Mouse (Mus musculus) stomach, embryonic 14.5 days (tissue): ENCODE measurements around the gene Ttc9. TPM values are rescaled to one million over a fixed set of nuclear protein-coding genes. Genes with fewer than 3 reads are reported as not detected.
A peak's percentile ranks its signal among the peaks of the same experiment; 100 is the strongest.

Experiments
- ATAC-seq: fragments of 200-750 bp; cut with Nextera tagmentation; 2 replicates; pipeline ENCODE4 v1.8.0; 2017; ENCODE audit warnings: low read depth, moderate TSS enrichment; ENCODE audit not compliant: insufficient number of reproducible peaks, insufficient read depth, low FRiP score
- H3K27ac ChIP-seq: fragments of 300-500 bp; sonication (generic); 2 replicates; pipeline ENCODE4 v1.5.1; 2014; ENCODE audit warnings: mild to moderate bottlenecking, low read length, moderate library complexity, mixed read lengths
- H3K27me3 ChIP-seq: fragments of 300-500 bp; sonication (generic); 2 replicates; pipeline ENCODE4 v1.6.1; 2014; ENCODE audit warnings: low read length, control low read depth, mixed read lengths; ENCODE audit not compliant: control insufficient read depth, insufficient read depth
- H3K36me3 ChIP-seq: fragments of 300-500 bp; sonication (generic); 2 replicates; pipeline ENCODE4 v1.6.1; 2014; ENCODE audit warnings: mild to moderate bottlenecking, control low read depth, low read length, moderate library complexity, mixed read lengths; ENCODE audit not compliant: control insufficient read depth, insufficient read depth
- H3K4me1 ChIP-seq: fragments of 300-500 bp; sonication (generic); 2 replicates; pipeline ENCODE4 v1.6.1; 2014; ENCODE audit warnings: low read length, control low read depth, mixed read lengths; ENCODE audit not compliant: control insufficient read depth, insufficient read depth
- H3K4me2 ChIP-seq: fragments of 300-500 bp; sonication (generic); replicated peaks from 2 replicates; pipeline ENCODE4 v1.6.1; 2014; ENCODE audit warnings: low read depth, low read length, control low read depth
- H3K4me3 ChIP-seq: fragments of 300-500 bp; sonication (generic); 2 replicates; pipeline ENCODE4 v1.5.1; 2014; ENCODE audit warnings: low read depth, low read length, control low read depth
- H3K9ac ChIP-seq: fragments of 300-500 bp; sonication (generic); replicated peaks from 2 replicates; pipeline ENCODE4 v1.6.1; 2014; ENCODE audit warnings: low read depth, mild to moderate bottlenecking, control low read depth, low read length, moderate library complexity, mixed read lengths
- H3K9me3 ChIP-seq: fragments of 300-500 bp; sonication (generic); 2 replicates; pipeline ENCODE4 v1.6.1; 2016; ENCODE audit warnings: low read depth, low read length, control low read depth; ENCODE audit not compliant: control insufficient read depth
- WGBS: fragments of 180-500 bp; shearing (Covaris S2); extraction: QIAGEN DNeasy Blood & Tissue Kit; methylation state at CpG from one replicate; pipeline ENCODE4 v1.1.7; 2014; 5-methylcytosine and 5-hydroxymethylcytosine counted together
- polyA plus RNA-seq: library from polyadenylated mRNA; unstranded; fragments of >200 nt; fragmentation: Nextera tagmentation; extraction: Ambion mirVana; gene quantifications from 2 replicates; pipeline ENCODE4 v1.2.1, GENCODE M21; 2014

The Ttc9 gene
- polyA plus RNA-seq = 3.9 and 4.6 TPM in 2 replicates

DNA sequence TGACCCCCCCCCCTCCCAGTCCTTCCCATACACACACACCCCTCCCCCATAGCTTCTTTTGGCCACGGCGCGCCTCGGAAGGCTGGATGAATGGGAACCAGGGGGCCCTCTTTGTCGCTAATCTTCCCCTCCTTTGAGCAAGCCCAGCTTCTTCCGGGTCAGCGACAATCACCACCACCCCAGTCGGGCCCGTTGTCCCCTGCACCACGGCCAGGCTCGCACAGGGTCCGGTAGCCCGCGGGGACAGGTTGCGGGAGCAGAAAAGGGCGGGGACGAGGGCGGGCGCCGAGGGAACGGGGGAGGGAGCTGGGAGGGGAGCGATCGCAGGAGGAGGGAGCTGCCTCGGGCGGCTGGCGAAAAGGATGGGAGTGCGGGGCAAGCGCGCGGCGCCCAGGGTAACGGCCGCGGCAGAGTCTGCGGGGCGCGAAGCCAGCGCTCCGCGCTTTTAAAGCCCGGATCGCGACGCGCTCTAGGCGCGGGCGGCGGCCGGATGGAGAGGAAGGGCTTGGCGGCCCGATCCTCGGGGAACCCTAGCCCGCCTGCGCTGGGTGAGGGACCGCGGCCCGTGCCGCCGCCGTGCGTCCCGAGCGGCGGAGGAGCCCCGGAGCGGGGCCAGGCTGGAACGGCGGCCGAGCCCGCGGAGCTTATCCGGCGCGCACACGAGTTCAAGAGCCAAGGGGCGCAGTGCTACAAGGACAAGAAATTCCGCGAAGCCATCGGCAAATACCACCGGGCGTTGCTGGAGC lies at the start of gene Ttc9:
Gene Ttc9 (plus strand): TSS at position 335 of the 746 bp plus-strand sequence.
- peak within 1 kb of the TSS; percentile 55 for H3K4me3 ChIP-seq
- H3K27ac ChIP-seq = no peak within 1 kb of the TSS; the same call in 1 of the 2 replicates
- peak; percentile 68 for ATAC-seq
- no peaks in the 10 kb centered on the region for H3K4me1 ChIP-seq
- no peaks in the 10 kb centered on the region for H3K36me3 ChIP-seq
- H3K27me3 ChIP-seq = peaks cover 26% of the 10 kb centered on the region; the same call in 1 of the 2 replicates
- H3K4me2 ChIP-seq = peak within 1 kb of the TSS; percentile 97
- no peaks in the 10 kb centered on the region for H3K9me3 ChIP-seq
- WGBS = under 1% methylated on average over 80 of the region's 82 CpGs
- H3K9ac ChIP-seq = peak within 1 kb of the TSS; percentile 46

DNA sequence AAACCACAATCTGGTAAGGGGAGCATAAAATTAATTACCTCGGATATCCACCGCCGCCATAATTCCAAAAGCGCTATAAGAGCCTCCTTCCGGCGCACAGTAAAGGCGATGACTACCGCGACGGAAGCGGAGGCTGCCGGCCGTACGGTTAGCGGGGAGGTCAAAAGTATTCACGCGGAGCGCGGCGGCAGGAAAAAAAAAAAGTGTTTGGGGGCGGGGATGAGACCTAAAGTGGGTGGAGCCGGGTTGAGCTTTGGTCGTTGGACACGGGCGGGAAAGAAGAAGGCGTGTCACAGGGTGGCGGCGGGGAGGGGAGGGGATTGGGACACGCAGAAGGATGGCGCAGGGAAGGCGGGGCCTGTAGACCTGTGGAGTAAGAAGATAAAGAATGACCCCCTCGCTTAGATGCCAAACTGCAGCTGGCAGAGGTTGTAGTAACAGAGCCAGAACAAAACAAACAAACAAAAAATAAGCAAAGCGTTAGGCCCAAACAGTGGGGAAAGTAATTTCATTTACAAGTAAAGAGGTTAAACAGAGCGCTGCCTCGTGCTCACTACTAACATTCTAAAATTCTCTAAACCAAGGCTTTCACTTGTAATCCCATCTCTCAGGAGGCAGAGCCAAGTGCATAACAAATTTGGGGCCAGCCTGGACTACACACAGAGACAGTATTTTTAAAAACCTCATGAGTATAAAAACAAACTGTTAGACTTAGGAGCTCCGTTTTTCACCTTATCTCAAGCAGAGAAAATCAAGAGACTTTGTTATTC lies 36.0 kb upstream of the Ttc9 start, which contains the start of gene Med6:
Gene Med6 (minus strand): TSS at position 107 of the 770 bp plus-strand sequence.
- H3K4me1 ChIP-seq = peaks cover 4% of the 10 kb centered on the region; the same call in 1 of the 2 replicates
- H3K36me3 ChIP-seq = no peaks in the 10 kb centered on the region; the same call in none of the 2 replicates
- H3K27ac ChIP-seq = no peak within 1 kb of the TSS; the same call in 1 of the 2 replicates
- H3K4me3 ChIP-seq = peak within 1 kb of the TSS; percentile 88
- no peaks in the 10 kb centered on the region for H3K27me3 ChIP-seq
- ATAC-seq = peak; percentile 100
- H3K9ac ChIP-seq = peak within 1 kb of the TSS; percentile 59
- WGBS = 3% methylated on average over 36 of the region's 36 CpGs
- peak within 1 kb of the TSS; percentile 80 for H3K4me2 ChIP-seq
- H3K9me3 ChIP-seq = no peaks in the 10 kb centered on the region

DNA sequence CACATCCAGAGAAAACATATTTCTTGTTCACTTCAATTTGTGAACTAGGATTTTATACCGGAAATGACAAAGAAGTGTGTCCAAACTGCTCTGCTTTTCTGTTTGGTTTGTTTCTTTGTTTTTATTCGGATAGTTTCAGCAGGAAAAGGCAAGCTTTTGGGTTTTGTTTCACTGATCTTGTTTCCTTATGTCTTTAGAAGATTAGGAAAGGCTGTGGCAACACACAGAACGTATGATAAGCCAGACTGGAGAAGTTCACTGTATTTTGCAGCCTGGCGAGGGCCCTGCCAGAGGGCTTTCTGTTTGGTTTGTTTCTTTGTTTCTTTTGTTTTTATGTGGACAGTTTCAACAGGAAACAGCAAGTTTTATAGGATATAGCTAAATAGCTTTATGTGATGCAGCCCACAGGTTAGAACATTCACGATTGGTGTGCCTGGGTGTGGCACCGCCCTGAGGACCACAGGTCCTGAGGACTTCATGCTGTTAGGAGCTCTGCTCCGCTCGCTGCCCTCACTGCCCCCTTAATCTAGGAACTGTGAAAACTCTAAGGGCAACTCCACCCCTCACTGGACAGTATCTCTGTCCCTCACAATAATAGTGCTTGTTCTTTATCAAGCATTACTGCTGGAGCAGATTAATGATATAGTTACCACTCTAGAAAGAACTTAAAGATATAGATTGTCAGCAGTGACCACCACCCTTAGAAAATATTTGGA lies 34.3 kb upstream of the Ttc9 start:
- Histone ChIP-seq H3K27ac (no peak overlapping the region), H3K36me3 (no peaks in the 10 kb centered on the region), H3K9me3 (no peaks in the 10 kb centered on the region), H3K4me1 (peaks cover 4% of the 10 kb centered on the region; the same call in 1 of the 2 replicates), H3K4me3 (no peak overlapping the region), H3K4me2 (no peak overlapping the region), H3K27me3 (no peaks in the 10 kb centered on the region), H3K9ac (no peak overlapping the region)
- no peak for ATAC-seq
- WGBS = 83% methylated on average over 8 of the region's 8 CpGs

DNA sequence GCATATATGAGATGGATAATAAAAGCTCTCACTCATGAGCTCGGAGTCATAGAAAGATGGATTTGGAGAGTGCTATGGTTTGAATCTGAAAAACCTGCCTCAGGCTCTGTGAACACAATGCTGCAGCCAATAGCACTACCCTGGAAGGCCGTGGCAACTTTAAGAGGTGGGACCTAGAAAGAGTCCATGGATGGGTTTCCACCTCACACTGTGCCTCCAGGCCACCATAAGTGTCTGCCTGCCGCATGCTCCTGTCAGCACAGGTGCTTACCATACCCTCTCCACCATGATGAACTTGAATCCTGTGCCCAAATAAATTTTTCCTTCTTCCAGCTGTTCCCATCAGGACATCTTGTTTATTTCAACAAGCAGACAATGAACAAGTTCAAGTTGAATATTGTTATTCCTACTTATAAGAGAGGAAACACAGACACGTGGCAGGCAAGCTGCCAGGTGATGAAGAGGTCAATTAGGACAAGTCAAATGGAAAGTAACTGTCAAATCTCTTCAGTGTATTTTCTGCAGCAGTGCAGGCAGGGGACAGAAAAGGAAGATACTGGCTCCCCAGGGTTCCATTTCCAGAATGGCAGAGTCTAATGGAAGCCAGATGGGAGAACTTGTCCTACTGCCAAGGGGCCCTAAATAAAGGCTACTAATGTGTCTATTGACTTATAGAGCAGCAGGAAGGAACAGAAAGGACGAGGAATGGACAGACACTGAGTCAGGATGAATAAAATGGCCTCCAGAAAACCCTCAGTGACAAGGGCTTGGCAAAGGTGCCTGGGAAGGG lies 25.9 kb upstream of the Ttc9 start:
- H3K36me3 ChIP-seq = no peaks in the 10 kb centered on the region
- no peak for ATAC-seq
- no peak overlapping the region for H3K27ac ChIP-seq

DNA sequence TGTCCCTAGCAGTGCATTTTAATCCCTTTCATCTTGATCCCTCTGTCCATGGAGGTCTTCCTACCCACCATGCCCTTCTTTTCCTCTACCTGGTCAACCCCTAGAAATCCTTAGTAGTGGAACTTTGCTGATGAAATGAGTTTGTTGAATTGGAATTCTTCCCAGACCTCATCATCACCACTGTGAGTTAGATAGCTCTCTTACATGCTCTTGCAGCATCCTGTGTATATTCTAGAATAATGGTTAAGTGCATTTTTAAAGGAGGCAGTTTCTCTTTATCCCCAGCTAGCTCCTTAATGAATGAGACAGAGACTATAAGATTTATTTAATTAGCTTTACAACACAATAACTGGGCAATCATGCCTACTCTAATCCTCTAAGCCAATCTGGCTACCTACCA lies 21.6 kb upstream of the Ttc9 start:
- no peaks in the 10 kb centered on the region for H3K36me3 ChIP-seq
- H3K4me1 ChIP-seq = no peaks in the 10 kb centered on the region
- no peak for ATAC-seq
- no peak overlapping the region for H3K4me3 ChIP-seq
- no peaks in the 10 kb centered on the region for H3K9me3 ChIP-seq
- H3K9ac ChIP-seq = no peak overlapping the region
- no peak overlapping the region for H3K27ac ChIP-seq
- H3K27me3 ChIP-seq = no peaks in the 10 kb centered on the region
- H3K4me2 ChIP-seq = no peak overlapping the region

More for the DNA sequence above, 25.9 kb upstream of the Ttc9 start:
- WGBS = 60% methylated on average over 5 of the region's 5 CpGs
- H3K27me3 ChIP-seq = no peaks in the 10 kb centered on the region
- H3K4me3 ChIP-seq = no peak overlapping the region
- no peaks in the 10 kb centered on the region for H3K9me3 ChIP-seq
- no peaks in the 10 kb centered on the region for H3K4me1 ChIP-seq
- no peak overlapping the region for H3K9ac ChIP-seq
- no peak overlapping the region for H3K4me2 ChIP-seq

DNA sequence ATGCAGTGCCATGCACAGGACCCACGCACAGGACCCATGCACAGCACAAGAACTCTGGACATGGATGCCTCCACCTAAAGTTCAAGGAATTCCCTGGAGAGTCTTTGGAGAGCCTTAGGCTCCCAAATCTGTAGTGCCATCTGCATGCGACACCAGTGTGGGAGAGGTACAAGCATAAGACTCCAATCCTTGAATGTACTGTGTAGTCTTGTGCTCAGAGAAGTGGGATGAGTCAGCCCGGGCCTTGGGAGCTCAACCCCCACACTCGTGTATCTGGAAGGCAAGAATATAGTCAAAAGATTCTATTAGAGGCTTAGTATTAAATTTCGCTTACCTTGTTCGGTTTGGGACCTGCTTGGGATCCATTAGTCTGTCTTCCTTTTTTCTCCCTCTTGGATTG lies 15.2 kb upstream of the Ttc9 start:
- no peak for ATAC-seq
- no peak overlapping the region for H3K9ac ChIP-seq
- H3K27ac ChIP-seq = no peak overlapping the region
- H3K27me3 ChIP-seq = no peaks in the 10 kb centered on the region
- H3K4me2 ChIP-seq = no peak overlapping the region
- H3K4me1 ChIP-seq = no peaks in the 10 kb centered on the region
- no peaks in the 10 kb centered on the region for H3K36me3 ChIP-seq
- no peaks in the 10 kb centered on the region for H3K9me3 ChIP-seq
- no peak overlapping the region for H3K4me3 ChIP-seq
- 84% methylated on average over 6 of the region's 6 CpGs for WGBS

DNA sequence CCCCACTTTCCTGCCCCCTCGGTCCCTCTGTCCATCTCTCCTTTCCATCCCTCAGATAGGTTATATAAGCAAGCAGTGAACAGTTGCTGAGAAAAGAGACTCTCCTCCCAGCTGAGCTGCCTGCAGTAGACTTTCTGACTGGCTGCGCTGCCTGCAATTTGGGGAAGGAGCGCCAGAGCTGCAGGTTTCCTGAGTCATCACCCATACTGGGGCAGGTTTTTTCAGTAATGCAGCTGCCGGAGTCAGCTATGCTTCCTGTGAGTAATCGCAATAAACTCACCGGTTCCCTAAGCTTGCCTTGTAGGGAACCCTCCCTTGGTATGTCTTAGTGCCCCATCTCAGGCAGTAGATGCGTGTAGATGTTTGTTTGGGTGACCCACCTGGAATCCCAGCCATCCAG lies 14.1 kb upstream of the Ttc9 start:
- ATAC-seq = no peak
- no peaks in the 10 kb centered on the region for H3K27me3 ChIP-seq
- no peaks in the 10 kb centered on the region for H3K9me3 ChIP-seq
- no peak overlapping the region for H3K4me3 ChIP-seq
- no peak overlapping the region for H3K27ac ChIP-seq
- 47% methylated on average over 7 of the region's 7 CpGs for WGBS
- no peak overlapping the region for H3K4me2 ChIP-seq
- H3K36me3 ChIP-seq = no peaks in the 10 kb centered on the region
- H3K9ac ChIP-seq = no peak overlapping the region
- no peaks in the 10 kb centered on the region for H3K4me1 ChIP-seq
